ENCODE assay signal across 15 mouse cellular contexts in genomic region chr4:103263812-103264396, GRCm38 (mm10). TPM values are rescaled to one million over a fixed set of nuclear protein-coding genes. Genes with fewer than 3 reads are reported as not detected.
A peak's percentile ranks its signal among the peaks of the same experiment; 100 is the strongest.
DNase-seq lines count a peak whose midpoint lies in the region; ATAC-seq and TF ChIP-seq lines count a peak whose summit lies in the region.
"Had no signal": no experiment of that assay in that cellular context is flagged by ENCODE, and none has a peak within 500 bp of the region (broad histone marks: within the 10 kb centered on the region; RNA-seq: fewer than 3 reads in every experiment).

No protein-coding gene starts in this region.

- H3K9ac ChIP-seq in lung, postnatal 0 days (replicated peaks; ENCODE audit: low read depth), result no peak overlapping the region
- 0 out of 2 replicates have a peak overlapping the region, but pooled peaks have one; percentile 1 for H3K9ac ChIP-seq in intestine, embryonic 14.5 days (ENCODE audit: low read length)
- H3K9ac ChIP-seq in stomach, postnatal 0 days (ENCODE audit: low read length), result no peak overlapping the region

- no peak overlapping the region for H3K4me3 ChIP-seq in lung, postnatal 0 days (ENCODE audit: low read depth, low read length)
- no peak overlapping the region for H3K4me3 ChIP-seq in lung, adult 2 months (replicated peaks; ENCODE audit: extremely low read depth, low read depth, low read length)
- H3K4me3 ChIP-seq in intestine, embryonic 14.5 days (ENCODE audit: low read depth, low read length), result no peak overlapping the region
- H3K4me3 ChIP-seq in stomach, postnatal 0 days (ENCODE audit: low read depth, low read length), result no peak overlapping the region
- H3K4me3 ChIP-seq: heart, embryonic 10.5 days; left cerebral cortex, adult 2 months; megakaryocyte, embryonic 14.5 days had no signal

- TF ChIP-seq POLR2A in lung, adult 2 months (IDR thresholded peaks at IDR 0.05; ENCODE audit: borderline replicate concordance, extremely low read depth, low read depth, low read length), result no peak

- H3K4me2 ChIP-seq in lung, postnatal 0 days (replicated peaks; ENCODE audit: low read depth, low read length), result no peak overlapping the region
- no peak overlapping the region for H3K4me2 ChIP-seq in intestine, embryonic 14.5 days (ENCODE audit: low read length)
- H3K4me2 ChIP-seq in stomach, postnatal 0 days (replicated peaks; ENCODE audit: low read depth), result no peak overlapping the region

- H3K27ac ChIP-seq in lung, postnatal 0 days (ENCODE audit: low read length), result no peak overlapping the region
- no peak overlapping the region for H3K27ac ChIP-seq in intestine, embryonic 14.5 days (ENCODE audit: low read depth)
- H3K27ac ChIP-seq in stomach, postnatal 0 days (replicated peaks), result peak overlapping the region; percentile 49; the same call in 1 of the 2 replicates
- H3K27ac ChIP-seq: heart, embryonic 10.5 days; left cerebral cortex, adult 2 months had no signal

- peak; percentile 4 for DNase-seq in lung, postnatal 0 days (ENCODE audit: low spot score)
- DNase-seq in lung, adult 2 months, result no peak
- DNase-seq in embryo, embryonic 10 days (ENCODE audit: low spot score), result peak; percentile 51
- DNase-seq in intestine, embryonic 14.5 days (ENCODE audit: low spot score), result peak; percentile 53
- peak; percentile 43 for DNase-seq in stomach, postnatal 0 days (ENCODE audit: low spot score)
- DNase-seq in cerebellum, postnatal 25 days, result no peak
- no peak for DNase-seq in adrenal gland, adult 18-20 months (ENCODE audit: low spot score in 2 of 2)
- DNase-seq: cerebellum, postnatal 14 days; kidney, adult 8-10 months had no signal

- H3K4me1 ChIP-seq in lung, postnatal 0 days (ENCODE audit: insufficient read depth, low read depth, low read length), result no peaks in the 10 kb centered on the region
- no peaks in the 10 kb centered on the region for H3K4me1 ChIP-seq in lung, adult 2 months (ENCODE audit: control insufficient read depth, insufficient read depth, low read length)
- peaks cover 7% of the 10 kb centered on the region; the same call in 1 of the 2 replicates for H3K4me1 ChIP-seq in intestine, embryonic 14.5 days (replicated peaks; ENCODE audit: control insufficient read depth, insufficient read depth, low read length)
- H3K4me1 ChIP-seq in stomach, postnatal 0 days (replicated peaks; ENCODE audit: control insufficient read depth, insufficient read depth), result 0 out of 2 replicates have a peak, but pooled peaks cover 3% of the 10 kb centered on the region
- H3K4me1 ChIP-seq: heart, embryonic 10.5 days; megakaryocyte, embryonic 14.5 days had no signal

- no peak for ATAC-seq in lung, postnatal 0 days
- ATAC-seq in intestine, embryonic 14.5 days (replicated peaks; ENCODE audit: low FRiP score, low TSS enrichment, low read depth), result 0 out of 2 replicates have a peak, but pooled peaks have one; percentile 62
- ATAC-seq in stomach, postnatal 0 days (ENCODE audit: low FRiP score, low TSS enrichment), result peak; percentile 91

- H3K36me3 ChIP-seq in lung, postnatal 0 days (ENCODE audit: insufficient read depth, low read length), result no peaks in the 10 kb centered on the region
- no peaks in the 10 kb centered on the region for H3K36me3 ChIP-seq in intestine, embryonic 14.5 days (ENCODE audit: control insufficient read depth, insufficient read depth, low read length)
- no peaks in the 10 kb centered on the region for H3K36me3 ChIP-seq in stomach, postnatal 0 days (ENCODE audit: control insufficient read depth, insufficient read depth, low read length)
- H3K36me3 ChIP-seq: heart, embryonic 10.5 days had no signal

- no peaks in the 10 kb centered on the region for H3K27me3 ChIP-seq in lung, postnatal 0 days (replicated peaks; ENCODE audit: insufficient read depth, low read length)
- H3K27me3 ChIP-seq in intestine, embryonic 14.5 days (replicated peaks; ENCODE audit: control insufficient read depth, insufficient read depth, low read length), result no peaks in the 10 kb centered on the region
- H3K27me3 ChIP-seq in stomach, postnatal 0 days (ENCODE audit: control insufficient read depth, insufficient read depth, low read length), result no peaks in the 10 kb centered on the region

- H3K9me3 ChIP-seq in lung, postnatal 0 days (ENCODE audit: low read length), result no peaks in the 10 kb centered on the region
- no peaks in the 10 kb centered on the region for H3K9me3 ChIP-seq in intestine, embryonic 14.5 days (ENCODE audit: control insufficient read depth, low read length)
- no peaks in the 10 kb centered on the region for H3K9me3 ChIP-seq in stomach, postnatal 0 days (ENCODE audit: control insufficient read depth, low read length)
- H3K9me3 ChIP-seq: heart, embryonic 10.5 days; megakaryocyte, embryonic 14.5 days had no signal

- no peak for TF ChIP-seq EP300 in lung, postnatal 0 days (IDR thresholded peaks at IDR 0.05)
- no peak for TF ChIP-seq EP300 in stomach, postnatal 0 days (optimal IDR thresholded peaks at IDR 0.05)

- 12% methylated on average over 8 of the region's 8 CpGs for WGBS in lung, postnatal 0 days
- 19% methylated on average over 8 of the region's 8 CpGs for WGBS in lung, adult 2 months
- 13% methylated on average over 8 of the region's 8 CpGs for WGBS in intestine, embryonic 14.5 days
- 14% methylated on average over 8 of the region's 8 CpGs for WGBS in stomach, postnatal 0 days

- TF ChIP-seq CTCF in lung, postnatal 0 days (IDR thresholded peaks at IDR 0.05), result no peak
- TF ChIP-seq CTCF in lung, adult 2 months (IDR thresholded peaks at IDR 0.05; ENCODE audit: insufficient read depth, low read length), result no peak
- TF ChIP-seq CTCF in stomach, postnatal 0 days (IDR thresholded peaks at IDR 0.05; ENCODE audit: low read depth), result no peak

RNA-seq across cellular contexts. Expression of gene 4921539E11Rik, which starts 26.8 kb away (rescaled TPM):
- not detected in 2 replicates for polyA plus RNA-seq in lung, postnatal 0 days (2015; fragmentation: Nextera tagmentation; extraction: Ambion mirVana)
- polyA plus RNA-seq in lung, adult 2 months (2012; rRNA removed), result not detected in 2 replicates
- not detected in 2 replicates for polyA plus RNA-seq in intestine, embryonic 14.5 days (2014; fragmentation: Nextera tagmentation; extraction: Ambion mirVana)
- not detected in 2 replicates for polyA plus RNA-seq in stomach, postnatal 0 days (2015; fragmentation: Nextera tagmentation; extraction: Ambion mirVana)
- not detected for total RNA-seq in adrenal gland, adult 18-20 months (2021)
- total RNA-seq: left cerebral cortex, adult 2 months; liver, adult 2 months had no signal
- polyA plus RNA-seq: heart, embryonic 10.5 days; liver, adult 2 months; spleen, adult 2 months; thymus, postnatal 0 days had no signal

RNA-seq across cellular contexts. Expression of gene Slc35d1, which starts 48.9 kb away (rescaled TPM):
- polyA plus RNA-seq in lung, postnatal 0 days (2015; fragmentation: Nextera tagmentation; extraction: Ambion mirVana), result 4.9 and 5.3 TPM in 2 replicates
- 1.8 and 4.4 TPM in 2 replicates for polyA plus RNA-seq in lung, adult 2 months (2012; rRNA removed)
- 9.4 and 9.7 TPM in 2 replicates for polyA plus RNA-seq in intestine, embryonic 14.5 days (2014; fragmentation: Nextera tagmentation; extraction: Ambion mirVana)
- polyA plus RNA-seq in stomach, postnatal 0 days (2015; fragmentation: Nextera tagmentation; extraction: Ambion mirVana), result 5.8 and 7.6 TPM in 2 replicates
- 10 to 100 TPM; 10.1 to 14.2 TPM for total RNA-seq in adrenal gland, adult 18-20 months (2021)

RNA-seq across cellular contexts. Expression of gene Oma1, which starts 49.7 kb away (rescaled TPM):
- 20.3 and 20.7 TPM in 2 replicates for polyA plus RNA-seq in lung, postnatal 0 days (2015; fragmentation: Nextera tagmentation; extraction: Ambion mirVana)
- 9.1 and 12.2 TPM in 2 replicates for polyA plus RNA-seq in lung, adult 2 months (2012; rRNA removed)
- 18.6 and 22.7 TPM in 2 replicates for polyA plus RNA-seq in intestine, embryonic 14.5 days (2014; fragmentation: Nextera tagmentation; extraction: Ambion mirVana)
- polyA plus RNA-seq in stomach, postnatal 0 days (2015; fragmentation: Nextera tagmentation; extraction: Ambion mirVana), result 15.4 and 15.5 TPM in 2 replicates
- 10 to 100 TPM; 14.1 to 15.7 TPM for total RNA-seq in adrenal gland, adult 18-20 months (2021)

Comparison
In these comparisons a context has a peak if more than half of its experiments do, and no peak if none do; other contexts are left out.
1. DNase-seq: peak in lung, postnatal 0 days (single experiment), embryo, embryonic 10 days (single experiment), intestine, embryonic 14.5 days (single experiment) and stomach, postnatal 0 days (single experiment); none in lung, adult 2 months (single experiment), cerebellum, postnatal 25 days (0 of 2) and adrenal gland, adult 18-20 months (0 of 2).